Mouse (Mus musculus): Measurements from ENCODE around the gene Tk2.

- no peak for TF ChIP-seq CTCF (IDR thresholded peaks at IDR 0.05)
- TF ChIP-seq EP300 (IDR thresholded peaks at IDR 0.05) = no peak
These were observed 466 bp downstream of the Tk2 start for GRCm38 (mm10) chr8:104247908-104248275.
